Mouse (Mus musculus) activated CD4-positive, CD25-positive, alpha-beta regulatory T cell, adult 4 months (primary cell): Measurements from ENCODE around the gene Ect2. TPM values are rescaled to one million over a fixed set of nuclear protein-coding genes. Genes with fewer than 3 reads are reported as not detected.

Experiments used
- ATAC-seq: one replicate; pipeline ENCODE4 v1.8.0; 2017
- polyA plus RNA-seq, 2 experiments: library from polyadenylated mRNA; unstranded; fragments of 100-300 nt; shearing (Covaris generic); gene quantifications; one replicate each; pipeline ENCODE4 v1.2.1; 2017

The Ect2 gene
- polyA plus RNA-seq, 2 experiments from 2014 or later: 14.8 to 15.7 TPM

GRCm38 (mm10) chr3:27155856-27156593 is 2.3 kb upstream of the Ect2 start:
- ATAC-seq: no peak

GRCm38 (mm10) chr3:27155051-27155855 is 1.6 kb upstream of the Ect2 start:
- no peak for ATAC-seq

- no peak for ATAC-seq
Measured at GRCm38 (mm10) chr3:27154280-27154679, 602 bp upstream of the Ect2 start.

GRCm38 (mm10) chr3:27153191-27153671 is 447 bp downstream of the Ect2 start:
- ATAC-seq: peak; percentile 7

GRCm38 (mm10) chr3:27145733-27146132 is 7.9 kb downstream of the Ect2 start:
- ATAC-seq: no peak

- no peak for ATAC-seq
Measured at GRCm38 (mm10) chr3:27143570-27143969, 10.1 kb downstream of the Ect2 start.

- ATAC-seq: no peak
Measured at GRCm38 (mm10) chr3:27140101-27140500, 13.6 kb downstream of the Ect2 start.

- no peak for ATAC-seq
Measured at GRCm38 (mm10) chr3:27121864-27122450, 31.7 kb downstream of the Ect2 start.

- ATAC-seq: no peak
Measured at GRCm38 (mm10) chr3:27120932-27121331, 32.7 kb downstream of the Ect2 start.

- no peak for ATAC-seq
Measured at GRCm38 (mm10) chr3:27118227-27118626, 35.5 kb downstream of the Ect2 start.

GRCm38 (mm10) chr3:27110860-27111259 is 42.8 kb downstream of the Ect2 start:
- no peak for ATAC-seq

GRCm38 (mm10) chr3:27109109-27109508 is 44.6 kb downstream of the Ect2 start:
- no peak for ATAC-seq

GRCm38 (mm10) chr3:27107142-27107541 is 46.5 kb downstream of the Ect2 start:
- ATAC-seq: no peak

GRCm38 (mm10) chr3:27102965-27103364 is 50.7 kb downstream of the Ect2 start:
- no peak for ATAC-seq

GRCm38 (mm10) chr3:27098633-27099032 is 55.0 kb downstream of the Ect2 start:
- ATAC-seq: no peak

- no peak for ATAC-seq
Measured at GRCm38 (mm10) chr3:27086221-27086620, 67.5 kb downstream of the Ect2 start.

- no peak for ATAC-seq
Measured at GRCm38 (mm10) chr3:27081229-27082060, 72.2 kb downstream of the Ect2 start.

- ATAC-seq: no peak
Measured at GRCm38 (mm10) chr3:27080061-27080770, 73.5 kb downstream of the Ect2 start.

- ATAC-seq: no peak
Measured at GRCm38 (mm10) chr3:27073884-27074283, 79.8 kb downstream of the Ect2 start.

GRCm38 (mm10) chr3:27071706-27072105 is 82.0 kb downstream of the Ect2 start:
- no peak for ATAC-seq

GRCm38 (mm10) chr3:27070340-27070739 is 83.3 kb downstream of the Ect2 start:
- ATAC-seq: no peak

- no peak for ATAC-seq
Measured at GRCm38 (mm10) chr3:27067206-27067605, 86.5 kb downstream of the Ect2 start.
